Mouse (Mus musculus) layer of hippocampus, adult 2 months (tissue): ENCODE results near the gene Coro6. TPM values are rescaled to one million over a fixed set of nuclear protein-coding genes. Genes with fewer than 3 reads are reported as not detected.

Source experiments
- DNase-seq, 2 experiments: peaks; one replicate each; pipeline ENCODE4 v3.0.0; 2022; ENCODE audit warnings: low spot score in 2 of 2
- H3K27ac ChIP-seq: fragments of 200-600 bp; 2 replicates; pipeline ENCODE4 v1.8.1; 2022
- H3K4me3 ChIP-seq: fragments of 200-600 bp; 2 replicates; pipeline ENCODE4 v1.8.1; 2022; ENCODE audit warnings: mild to moderate bottlenecking
- CTCF ChIP-seq: fragments of 200-600 bp; conservative IDR thresholded peaks from 2 replicates; pipeline ENCODE4 v1.8.1; 2022; ENCODE audit warnings: antibody characterized with exemption, mild to moderate bottlenecking, moderate library complexity
- total RNA-seq, 2 experiments: library from RNA; stranded (reverse); gene quantifications; 2 replicates each; pipeline ENCODE4 v1.2.3; 2021

The Coro6 gene
- total RNA-seq, 2 experiments from 2014 or later, result 12.7 to 14.1 TPM

DNA sequence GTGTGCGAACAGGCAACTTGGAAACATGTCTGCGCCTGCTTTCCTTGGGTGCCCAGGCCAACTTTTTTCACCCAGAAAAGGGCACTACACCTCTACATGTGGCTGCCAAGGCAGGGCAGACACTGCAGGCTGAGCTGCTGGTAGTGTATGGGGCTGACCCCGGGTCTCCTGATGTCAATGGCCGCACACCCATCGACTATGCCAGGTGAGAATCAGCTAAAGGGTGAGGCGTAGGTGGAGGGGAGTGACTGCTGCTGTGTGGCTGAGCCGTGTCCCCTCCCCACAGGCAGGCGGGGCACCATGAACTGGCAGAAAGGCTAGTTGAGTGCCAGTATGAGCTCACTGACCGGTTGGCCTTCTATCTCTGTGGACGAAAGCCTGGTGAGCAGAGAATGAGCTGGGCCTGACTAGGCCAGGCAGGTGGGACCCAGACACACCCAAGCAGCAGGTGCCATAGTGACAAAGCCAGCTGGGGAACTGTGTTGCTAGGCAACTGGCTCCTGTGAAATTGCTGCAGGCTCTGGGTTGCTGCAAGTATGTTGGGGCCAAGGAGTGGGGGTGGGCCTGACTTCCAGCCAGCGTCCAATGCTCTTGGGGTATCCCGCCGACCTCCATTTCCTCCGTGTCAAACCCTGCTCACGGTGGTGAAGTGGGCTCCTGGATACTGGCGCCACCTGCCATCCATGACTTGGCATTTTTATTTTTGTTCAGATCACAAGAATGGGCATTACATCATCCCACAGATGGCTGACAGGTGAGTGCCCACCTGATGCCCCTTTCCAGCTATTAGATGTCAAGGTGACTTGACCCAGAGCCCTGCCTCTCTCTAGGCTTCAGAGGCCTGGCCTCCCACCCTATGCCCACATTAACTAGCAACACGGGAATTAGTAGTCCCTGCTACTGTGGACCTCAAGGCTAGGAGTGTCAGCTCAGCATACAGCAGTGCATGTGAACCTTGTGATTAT, 38.4 kb downstream of the Coro6 start:
- no peak for TF ChIP-seq CTCF
- Histone ChIP-seq H3K4me3 (no peak overlapping the region; the same call in 1 of the 2 replicates), H3K27ac (peak overlapping the region; percentile 82)
- DNase-seq, result peak in 1 of 2 experiments; percentile 69

DNA sequence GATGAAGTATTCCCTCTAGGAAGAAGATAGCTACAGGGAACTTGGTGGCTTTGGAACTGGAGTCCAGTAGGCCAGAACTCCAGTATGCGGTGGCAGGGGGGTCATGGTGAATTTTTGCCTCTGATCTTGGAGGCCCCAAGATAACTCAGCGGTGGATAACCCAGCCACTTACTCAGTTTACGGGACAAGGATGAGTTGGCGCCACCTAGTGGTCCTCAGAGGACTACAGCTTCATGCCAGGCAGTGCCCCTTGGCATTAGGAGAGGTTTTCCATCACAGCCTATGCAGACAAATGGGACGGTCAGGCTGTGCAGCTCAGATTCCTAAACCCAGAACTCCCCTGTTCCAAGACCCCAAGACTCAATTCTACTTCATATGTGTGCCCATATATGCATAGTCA, 39.2 kb downstream of the Coro6 start:
- DNase-seq, result peak; percentile 82 to 85
- TF ChIP-seq CTCF, result peak; percentile 86
- H3K27ac ChIP-seq, result peak overlapping the region; percentile 82
- no peak overlapping the region; the same call in 1 of the 2 replicates for H3K4me3 ChIP-seq

DNA sequence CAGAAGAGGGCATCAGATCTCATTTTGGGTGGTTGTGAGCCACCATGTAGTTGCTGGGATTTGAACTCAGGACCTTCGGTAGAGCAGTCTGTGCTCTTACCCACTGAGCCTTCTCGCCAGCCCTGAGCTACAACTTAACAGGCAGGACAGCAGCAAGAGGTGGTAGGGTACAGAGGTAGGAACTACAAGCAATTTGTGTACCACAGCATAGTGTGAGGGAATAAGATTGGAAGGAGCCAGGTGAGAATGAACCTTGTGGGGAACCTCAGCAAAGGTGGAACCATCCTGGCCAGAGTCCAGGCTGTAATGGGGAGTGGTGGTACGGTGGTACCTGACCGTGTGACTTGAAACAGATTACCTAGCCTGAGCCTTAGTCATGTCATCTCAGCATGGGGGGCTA, 39.8 kb downstream of the Coro6 start:
- H3K4me3 ChIP-seq, result no peak overlapping the region
- TF ChIP-seq CTCF, result no peak
- DNase-seq, result no peak
- 0 out of 2 replicates have a peak overlapping the region, but pooled peaks have one; percentile 12 for H3K27ac ChIP-seq

DNA sequence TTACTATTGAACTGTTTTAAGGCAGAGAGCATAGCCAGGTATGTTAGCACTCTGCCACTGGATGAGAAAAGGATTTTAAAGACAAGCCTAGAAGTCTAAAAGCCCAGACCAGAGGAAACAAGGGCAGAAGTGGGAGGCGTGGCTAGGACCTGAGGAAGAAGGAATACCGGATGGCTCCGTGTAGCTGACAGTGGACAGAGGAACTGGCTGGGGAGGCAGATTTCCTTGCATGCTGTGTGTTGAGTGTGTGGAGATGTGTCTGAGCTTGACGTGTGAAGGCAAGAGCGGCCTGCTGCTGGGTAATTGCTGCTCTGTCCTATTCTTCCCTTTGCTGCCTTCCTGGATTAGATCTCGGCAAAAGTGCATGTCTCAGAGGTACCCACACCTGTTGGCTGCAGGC, 40.3 kb downstream of the Coro6 start:
- peak overlapping the region; percentile 74 for H3K27ac ChIP-seq
- DNase-seq, result no peak
- TF ChIP-seq CTCF, result no peak
- H3K4me3 ChIP-seq, result no peak overlapping the region

DNA sequence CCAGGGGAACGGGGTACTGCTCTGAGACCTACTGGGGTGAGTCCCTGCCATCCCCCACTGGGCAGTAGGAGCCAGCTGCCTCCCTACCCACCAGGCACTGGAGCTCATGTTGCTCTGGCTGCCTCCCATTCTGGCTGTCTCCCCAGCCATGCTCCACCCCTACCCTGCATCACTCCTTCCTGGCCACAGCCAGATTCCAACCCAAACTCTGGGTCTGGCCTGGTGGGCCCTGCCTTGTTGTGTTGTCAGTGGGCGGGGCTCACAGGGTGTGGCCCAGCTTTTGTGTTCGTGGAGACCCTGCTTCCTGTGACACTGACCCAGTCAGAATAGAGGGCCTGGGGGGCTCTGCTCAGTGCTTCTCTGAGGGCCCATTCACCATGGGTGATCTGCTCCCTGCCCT, 41.3 kb downstream of the Coro6 start:
- peak overlapping the region; percentile 74 for H3K27ac ChIP-seq
- DNase-seq, result no peak
- no peak overlapping the region for H3K4me3 ChIP-seq
- TF ChIP-seq CTCF, result no peak

DNA sequence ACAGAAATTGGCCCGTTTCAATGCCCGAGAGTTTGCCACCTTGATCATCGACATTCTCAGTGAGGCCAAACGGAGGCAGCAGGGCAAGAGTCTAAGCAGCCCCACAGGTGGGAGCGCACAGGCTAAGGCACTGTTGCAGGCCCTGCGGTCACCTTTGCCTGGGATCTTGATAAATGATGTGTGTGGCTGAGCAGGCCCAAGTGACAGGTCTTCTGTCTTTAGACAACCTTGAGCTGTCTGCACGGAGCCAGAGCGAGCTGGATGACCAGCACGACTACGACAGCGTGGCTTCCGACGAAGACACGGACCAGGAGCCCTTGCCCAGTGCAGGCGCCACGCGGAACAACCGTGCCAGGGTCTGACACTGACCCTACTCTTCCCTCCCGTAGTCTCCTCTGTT, 42.2 kb downstream of the Coro6 start:
- Histone ChIP-seq H3K27ac (no peak overlapping the region), H3K4me3 (no peak overlapping the region)
- DNase-seq, result no peak
- no peak for TF ChIP-seq CTCF

DNA sequence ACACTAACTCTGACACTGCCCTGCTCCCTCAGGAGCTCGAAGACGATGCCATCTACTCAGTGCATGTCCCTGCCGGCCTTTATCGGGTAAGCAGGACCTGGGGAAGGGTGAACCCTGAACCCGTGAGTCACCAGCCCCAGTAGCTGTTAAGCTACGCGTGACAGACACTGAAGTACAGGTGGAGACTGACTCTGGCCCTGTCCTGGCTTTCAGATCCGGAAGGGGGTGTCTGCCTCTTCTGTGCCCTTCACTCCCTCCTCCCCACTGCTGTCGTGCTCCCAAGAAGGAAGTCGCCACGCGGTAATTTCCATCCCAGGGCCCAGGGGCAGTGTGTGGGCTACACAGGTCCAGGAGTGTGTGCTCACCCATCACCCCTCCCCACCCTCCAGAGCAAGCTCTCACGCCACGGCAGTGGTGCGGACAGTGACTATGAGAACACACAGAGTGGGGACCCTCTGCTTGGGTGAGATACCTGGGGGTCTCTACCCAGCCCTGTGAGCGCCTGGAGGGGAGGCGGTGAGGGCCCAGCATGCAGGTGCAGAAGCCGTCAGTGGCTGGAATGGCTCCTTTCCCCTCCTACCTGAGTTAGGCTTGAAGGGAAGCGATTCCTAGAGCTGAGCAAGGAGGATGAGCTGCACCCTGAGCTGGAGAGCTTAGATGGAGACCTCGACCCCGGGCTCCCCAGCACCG, 43.2 kb downstream of the Coro6 start:
- DNase-seq, result no peak
- no peak for TF ChIP-seq CTCF
- H3K27ac ChIP-seq, result no peak overlapping the region
- H3K4me3 ChIP-seq, result no peak overlapping the region

DNA sequence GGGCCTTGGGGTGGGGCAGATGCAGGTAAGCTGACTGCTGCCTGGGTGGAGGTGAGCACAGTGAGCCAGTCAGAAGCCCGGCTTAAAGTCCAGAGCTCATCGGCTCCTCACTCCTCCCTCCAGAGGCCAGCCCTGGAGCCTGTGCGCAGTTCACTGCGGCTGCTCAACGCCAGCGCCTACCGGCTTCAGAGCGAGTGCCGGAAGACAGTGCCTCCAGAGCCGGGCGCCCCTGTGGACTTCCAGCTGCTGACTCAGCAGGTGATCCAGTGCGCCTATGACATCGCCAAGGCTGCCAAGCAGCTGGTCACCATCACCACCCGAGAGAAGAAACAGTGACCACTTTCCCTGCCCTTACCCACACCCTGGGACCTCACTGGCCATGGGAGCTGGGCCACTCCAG, 44.1 kb downstream of the Coro6 start:
- Histone ChIP-seq H3K4me3 (no peak overlapping the region), H3K27ac (no peak overlapping the region)
- no peak for DNase-seq
- TF ChIP-seq CTCF, result no peak

DNA sequence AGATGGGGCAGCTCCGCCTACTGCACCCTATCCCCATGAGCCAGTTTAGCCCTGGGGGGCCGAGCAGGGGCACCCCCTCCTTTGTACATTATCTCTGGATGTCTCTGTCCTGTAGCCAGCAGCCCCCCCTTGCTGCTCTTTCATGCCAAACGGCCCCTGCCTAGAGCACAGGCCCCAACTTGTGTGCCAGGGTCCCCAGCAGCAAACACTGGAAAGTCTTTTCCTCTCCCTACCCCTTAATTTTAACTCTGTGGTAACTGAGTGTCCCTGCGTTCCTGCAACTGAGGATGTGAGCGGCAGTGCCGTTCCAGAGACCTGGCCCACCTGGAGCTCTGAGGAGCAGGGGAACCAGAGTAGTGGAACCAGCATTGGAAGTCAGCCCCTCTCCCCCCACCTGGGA, 44.7 kb downstream of the Coro6 start:
- no peak for DNase-seq
- H3K4me3 ChIP-seq, result no peak overlapping the region
- 0 out of 2 replicates have a peak overlapping the region, but pooled peaks have one; percentile 3 for H3K27ac ChIP-seq
- no peak for TF ChIP-seq CTCF

DNA sequence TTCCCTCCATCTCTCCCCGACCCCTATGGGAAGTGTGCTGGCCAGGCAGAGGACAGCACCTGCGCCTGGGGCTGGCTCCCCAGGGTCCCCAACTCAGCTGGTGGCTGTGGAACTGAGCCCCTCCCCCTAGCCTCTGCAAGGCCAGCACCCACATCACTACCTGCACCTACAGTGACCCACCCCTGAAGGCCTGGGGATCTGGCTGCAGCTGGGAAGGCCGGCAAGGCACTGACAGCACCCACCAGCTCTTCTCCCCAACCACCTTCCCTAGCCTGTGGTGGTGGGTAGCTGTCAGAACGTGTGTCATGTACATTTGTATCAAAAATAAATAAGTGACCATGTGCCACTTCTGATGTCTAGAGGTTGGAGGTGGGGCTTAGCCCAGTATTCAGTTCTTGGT, 45.2 kb downstream of the Coro6 start:
- Histone ChIP-seq H3K27ac (no peak overlapping the region; the same call in 1 of the 2 replicates), H3K4me3 (no peak overlapping the region)
- no peak for TF ChIP-seq CTCF
- DNase-seq, result no peak

DNA sequence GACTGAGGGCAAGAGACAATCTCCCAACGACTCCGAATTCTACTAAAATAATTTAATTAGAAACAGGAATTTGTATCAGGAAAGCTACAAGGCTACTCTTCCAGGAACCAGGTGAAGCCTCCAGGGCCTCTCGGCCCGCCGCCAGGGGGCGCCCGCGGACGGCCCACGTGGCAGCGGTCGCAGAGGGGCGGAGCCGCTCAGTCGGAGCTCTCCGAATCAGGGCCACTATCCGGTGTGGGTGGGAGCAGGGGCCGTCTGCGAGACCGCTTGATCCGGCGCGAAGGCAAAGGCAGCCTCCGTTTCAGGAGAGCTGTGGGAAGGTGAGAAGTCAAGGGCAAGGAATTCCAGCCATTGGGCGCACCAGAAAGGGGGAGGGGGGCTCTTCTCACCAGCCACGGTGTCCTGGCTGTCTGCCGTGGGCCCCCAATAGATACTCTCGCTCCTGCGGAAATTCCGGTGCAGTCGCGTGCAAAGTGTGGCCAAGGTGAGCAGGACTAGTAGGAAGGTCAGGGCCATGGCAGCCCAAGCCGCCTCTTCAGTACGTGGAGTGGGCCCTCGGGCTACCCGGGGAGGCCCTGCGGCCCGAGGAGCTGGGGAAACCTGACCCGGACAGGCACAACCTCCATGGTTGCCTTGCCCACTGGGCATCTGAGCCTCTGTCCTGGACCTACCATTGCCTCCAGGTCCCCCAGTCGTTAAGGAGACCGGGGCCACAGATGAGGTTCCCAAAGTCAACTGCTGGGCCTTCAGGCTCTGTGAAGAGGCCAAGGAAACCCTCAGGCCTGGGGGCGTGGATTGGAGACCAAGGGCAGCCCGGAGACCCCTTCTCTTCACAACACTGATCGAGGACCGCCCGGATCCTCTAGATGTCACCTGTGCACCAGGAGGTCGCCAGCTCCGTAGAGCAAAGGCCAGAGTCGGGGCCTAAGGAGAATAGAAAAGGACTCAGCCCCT, 46.1 kb downstream of the Coro6 start:
- peak overlapping the region; percentile 62 for H3K4me3 ChIP-seq
- DNase-seq, result peak; percentile 84 to 91
- TF ChIP-seq CTCF, result peak; percentile 100
- peak overlapping the region; percentile 85 for H3K27ac ChIP-seq

DNA sequence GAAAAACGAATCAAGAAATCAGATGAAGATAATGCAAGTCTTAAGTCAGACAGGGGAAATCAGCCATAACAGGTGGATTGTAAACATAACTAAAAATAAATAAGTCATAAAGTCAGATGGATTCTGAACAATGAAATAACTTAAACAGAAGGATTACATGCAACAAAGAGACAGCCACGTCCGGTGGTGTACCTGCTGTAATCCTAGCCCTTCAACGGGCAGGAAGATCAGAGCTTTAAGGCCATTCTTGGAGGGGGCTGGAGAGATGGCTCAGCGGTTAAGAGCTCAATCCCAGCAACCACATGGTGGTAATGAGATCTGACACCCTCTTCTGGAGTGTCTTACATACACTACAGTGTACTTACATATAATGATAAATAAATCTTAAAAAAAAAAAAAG, 49.1 kb downstream of the Coro6 start:
- no peak for TF ChIP-seq CTCF
- no peak overlapping the region for H3K27ac ChIP-seq
- no peak for DNase-seq
- H3K4me3 ChIP-seq, result no peak overlapping the region
